Mouse (Mus musculus) heart, embryonic 12.5 days (tissue): ENCODE measurements around the gene Sez6. TPM values are rescaled to one million over a fixed set of nuclear protein-coding genes. Genes with fewer than 3 reads are reported as not detected.

ENCODE experiments used
- ATAC-seq: fragments of 200-750 bp; cut with Nextera tagmentation; 2 replicates; pipeline ENCODE4 v1.8.0; 2017; ENCODE audit warnings: moderate TSS enrichment, moderate library complexity; ENCODE audit not compliant: insufficient number of reproducible peaks, low FRiP score
- H3K27ac ChIP-seq: fragments of 300-500 bp; sonication (generic); 2 replicates; pipeline ENCODE4 v1.5.1; 2016; ENCODE audit warnings: mild to moderate bottlenecking, moderate library complexity; ENCODE audit not compliant: poor library complexity, severe bottlenecking
- H3K27me3 ChIP-seq: fragments of 300-500 bp; sonication (generic); replicated peaks from 2 replicates; pipeline ENCODE4 v1.6.1; 2016; ENCODE audit warnings: mild to moderate bottlenecking, moderate library complexity
- H3K36me3 ChIP-seq: fragments of 300-500 bp; sonication (generic); 2 replicates; pipeline ENCODE4 v1.6.1; 2016; ENCODE audit warnings: mild to moderate bottlenecking, moderate library complexity
- H3K4me1 ChIP-seq: fragments of 300-500 bp; sonication (generic); replicated peaks from 2 replicates; pipeline ENCODE4 v1.6.1; 2016; ENCODE audit warnings: mild to moderate bottlenecking
- H3K4me2 ChIP-seq: fragments of 300-500 bp; sonication (generic); 2 replicates; pipeline ENCODE4 v1.6.1; 2016; ENCODE audit warnings: mild to moderate bottlenecking, moderate library complexity
- H3K4me3 ChIP-seq: fragments of 300-500 bp; sonication (generic); 2 replicates; pipeline ENCODE4 v1.5.1; 2016; ENCODE audit warnings: mild to moderate bottlenecking
- H3K9ac ChIP-seq: fragments of 300-500 bp; sonication (generic); 2 replicates; pipeline ENCODE4 v1.6.1; 2016; ENCODE audit warnings: mild to moderate bottlenecking, moderate library complexity
- H3K9me3 ChIP-seq: fragments of 300-500 bp; sonication (generic); replicated peaks from 2 replicates; pipeline ENCODE4 v1.6.1; 2016; ENCODE audit warnings: mild to moderate bottlenecking, moderate library complexity
- WGBS: fragments of 180-500 bp; shearing (Covaris S2); methylation state at CpG from one replicate; pipeline ENCODE4 v1.1.7; 2016; 5-methylcytosine and 5-hydroxymethylcytosine counted together
- polyA plus RNA-seq: library from polyadenylated mRNA; unstranded; fragments of >200 nt; fragmentation: Nextera tagmentation; extraction: Ambion mirVana; gene quantifications from 2 replicates; pipeline ENCODE4 v1.2.1, GENCODE M21; 2016

Gene Sez6
- polyA plus RNA-seq, 1 experiment from 2014 or later = 0.18 TPM

GRCm38 (mm10) chr11:77906747-77907174, 23.8 kb upstream of the Sez6 start:
- Histone ChIP-seq H3K27ac (no peak overlapping the region), H3K9me3 (no peaks in the 10 kb centered on the region), H3K27me3 (peaks cover 33% of the 10 kb centered on the region), H3K4me1 (peaks cover 16% of the 10 kb centered on the region), H3K9ac (no peak overlapping the region), H3K36me3 (no peaks in the 10 kb centered on the region), H3K4me3 (no peak overlapping the region), H3K4me2 (peak overlapping the region; percentile 30)
- ATAC-seq = no peak
- WGBS = 11% methylated on average over 9 of the region's 9 CpGs

- no peaks in the 10 kb centered on the region for H3K9me3 ChIP-seq
- no peaks in the 10 kb centered on the region for H3K36me3 ChIP-seq
- H3K9ac ChIP-seq = no peak overlapping the region
- peaks cover 13% of the 10 kb centered on the region for H3K4me1 ChIP-seq
- H3K4me2 ChIP-seq = no peak overlapping the region
- WGBS = 43% methylated on average over 4 of the region's 4 CpGs
- ATAC-seq = no peak
- H3K27me3 ChIP-seq = peaks cover 43% of the 10 kb centered on the region
- no peak overlapping the region for H3K4me3 ChIP-seq
- no peak overlapping the region for H3K27ac ChIP-seq
These were observed 22.1 kb upstream of the Sez6 start for GRCm38 (mm10) chr11:77908468-77908867.

GRCm38 (mm10) chr11:77909376-77909775, 21.2 kb upstream of the Sez6 start:
- Histone ChIP-seq H3K9me3 (no peaks in the 10 kb centered on the region), H3K36me3 (no peaks in the 10 kb centered on the region), H3K4me3 (no peak overlapping the region), H3K4me2 (no peak overlapping the region), H3K27me3 (peaks cover 52% of the 10 kb centered on the region), H3K4me1 (peaks cover 7% of the 10 kb centered on the region; the same call in 1 of the 2 replicates), H3K9ac (no peak overlapping the region), H3K27ac (no peak overlapping the region)
- WGBS = 34% methylated on average over 5 of the region's 5 CpGs
- ATAC-seq = no peak

GRCm38 (mm10) chr11:77909776-77910175, 20.8 kb upstream of the Sez6 start:
- no peaks in the 10 kb centered on the region for H3K9me3 ChIP-seq
- ATAC-seq = no peak
- peaks cover 55% of the 10 kb centered on the region for H3K27me3 ChIP-seq
- H3K4me2 ChIP-seq = no peak overlapping the region
- peaks cover 10% of the 10 kb centered on the region for H3K4me1 ChIP-seq
- no peaks in the 10 kb centered on the region for H3K36me3 ChIP-seq
- no peak overlapping the region for H3K4me3 ChIP-seq
- 26% methylated on average over 6 of the region's 6 CpGs for whole genome bisulfite sequencing
- H3K9ac ChIP-seq = no peak overlapping the region
- H3K27ac ChIP-seq = no peak overlapping the region

- H3K4me2 ChIP-seq = no peak overlapping the region
- peaks cover 70% of the 10 kb centered on the region for H3K27me3 ChIP-seq
- no peaks in the 10 kb centered on the region for H3K9me3 ChIP-seq
- no peak overlapping the region for H3K27ac ChIP-seq
- 67% methylated on average over 6 of the region's 6 CpGs for WGBS
- ATAC-seq = no peak
- H3K4me1 ChIP-seq = peaks cover 10% of the 10 kb centered on the region
- no peaks in the 10 kb centered on the region for H3K36me3 ChIP-seq
- no peak overlapping the region for H3K4me3 ChIP-seq
- H3K9ac ChIP-seq = no peak overlapping the region
These were observed 17.1 kb upstream of the Sez6 start for GRCm38 (mm10) chr11:77913505-77913904.

- H3K4me2 ChIP-seq = peak overlapping the region; percentile 47
- peak overlapping the region; percentile 11; the same call in 1 of the 2 replicates for H3K4me3 ChIP-seq
- peaks cover 10% of the 10 kb centered on the region for H3K4me1 ChIP-seq
- no peak overlapping the region for H3K9ac ChIP-seq
- no peak overlapping the region for H3K27ac ChIP-seq
- H3K36me3 ChIP-seq = no peaks in the 10 kb centered on the region
- 6% methylated on average over 31 of the region's 32 CpGs for WGBS
- no peaks in the 10 kb centered on the region for H3K9me3 ChIP-seq
- ATAC-seq = no peak
- peaks cover 65% of the 10 kb centered on the region for H3K27me3 ChIP-seq
These were observed 15.9 kb upstream of the Sez6 start for GRCm38 (mm10) chr11:77914598-77915260.

- no peaks in the 10 kb centered on the region for H3K9me3 ChIP-seq
- H3K9ac ChIP-seq = no peak overlapping the region
- H3K4me1 ChIP-seq = peaks cover 10% of the 10 kb centered on the region
- no peak overlapping the region for H3K27ac ChIP-seq
- 70% methylated on average over 4 of the region's 4 CpGs for WGBS
- peaks cover 61% of the 10 kb centered on the region for H3K27me3 ChIP-seq
- H3K36me3 ChIP-seq = no peaks in the 10 kb centered on the region
- ATAC-seq = no peak
- H3K4me3 ChIP-seq = no peak overlapping the region
- H3K4me2 ChIP-seq = no peak overlapping the region
These were observed 13.9 kb upstream of the Sez6 start for GRCm38 (mm10) chr11:77916741-77917140.

- H3K27me3 ChIP-seq = peaks cover 63% of the 10 kb centered on the region
- no peaks in the 10 kb centered on the region for H3K9me3 ChIP-seq
- no peak overlapping the region for H3K4me2 ChIP-seq
- WGBS = 49% methylated on average over 10 of the region's 10 CpGs
- no peak overlapping the region for H3K27ac ChIP-seq
- no peaks in the 10 kb centered on the region for H3K36me3 ChIP-seq
- no peak for ATAC-seq
- H3K4me3 ChIP-seq = no peak overlapping the region
- peaks cover 10% of the 10 kb centered on the region for H3K4me1 ChIP-seq
- no peak overlapping the region for H3K9ac ChIP-seq
These were observed 13.4 kb upstream of the Sez6 start for GRCm38 (mm10) chr11:77917166-77917565.

GRCm38 (mm10) chr11:77923285-77923684, 7.3 kb upstream of the Sez6 start:
- Histone ChIP-seq H3K27ac (no peak overlapping the region), H3K9ac (no peak overlapping the region), H3K4me1 (no peaks in the 10 kb centered on the region), H3K4me3 (no peak overlapping the region), H3K27me3 (peaks cover 39% of the 10 kb centered on the region), H3K4me2 (no peak overlapping the region), H3K36me3 (no peaks in the 10 kb centered on the region), H3K9me3 (no peaks in the 10 kb centered on the region)
- 68% methylated on average over 4 of the region's 4 CpGs for WGBS
- ATAC-seq = no peak

- 39% methylated on average over 9 of the region's 9 CpGs for WGBS
- peaks cover 66% of the 10 kb centered on the region for H3K27me3 ChIP-seq
- H3K36me3 ChIP-seq = no peaks in the 10 kb centered on the region
These were observed 4.6 kb upstream of the Sez6 start for GRCm38 (mm10) chr11:77925836-77926657.

GRCm38 (mm10) chr11:77926666-77927065, 3.9 kb upstream of the Sez6 start:
- Histone ChIP-seq H3K27ac (no peak overlapping the region), H3K4me2 (no peak overlapping the region), H3K36me3 (no peaks in the 10 kb centered on the region), H3K9ac (no peak overlapping the region), H3K9me3 (no peaks in the 10 kb centered on the region), H3K4me3 (no peak overlapping the region), H3K27me3 (peaks cover 68% of the 10 kb centered on the region), H3K4me1 (peaks cover 9% of the 10 kb centered on the region)
- WGBS = 18% methylated on average over 9 of the region's 9 CpGs
- ATAC-seq = no peak

More at GRCm38 (mm10) chr11:77925836-77926657, 4.6 kb upstream of the Sez6 start:
- H3K27ac ChIP-seq = no peak overlapping the region
- H3K4me1 ChIP-seq = peaks cover 3% of the 10 kb centered on the region
- H3K4me3 ChIP-seq = no peak overlapping the region
- no peaks in the 10 kb centered on the region for H3K9me3 ChIP-seq
- ATAC-seq = no peak
- H3K4me2 ChIP-seq = no peak overlapping the region
- no peak overlapping the region for H3K9ac ChIP-seq
